Mouse (Mus musculus) embryonic fibroblast, embryonic 13.5 days (primary cell): Measurements from ENCODE around the gene Dnm3.

ENCODE experiments used
- CTCF ChIP-seq: IDR thresholded peaks from 2 replicates; pipeline ENCODE4 v1.5.1; 2011; ENCODE audit warnings: mild to moderate bottlenecking, control low read depth, low read length, moderate library complexity, borderline replicate concordance; ENCODE audit not compliant: insufficient read depth
- POLR2A ChIP-seq: IDR thresholded peaks from 2 replicates; pipeline ENCODE4 v1.6.1; 2011; ENCODE audit warnings: low read depth, mild to moderate bottlenecking, control low read depth, low read length, moderate library complexity

DNA sequence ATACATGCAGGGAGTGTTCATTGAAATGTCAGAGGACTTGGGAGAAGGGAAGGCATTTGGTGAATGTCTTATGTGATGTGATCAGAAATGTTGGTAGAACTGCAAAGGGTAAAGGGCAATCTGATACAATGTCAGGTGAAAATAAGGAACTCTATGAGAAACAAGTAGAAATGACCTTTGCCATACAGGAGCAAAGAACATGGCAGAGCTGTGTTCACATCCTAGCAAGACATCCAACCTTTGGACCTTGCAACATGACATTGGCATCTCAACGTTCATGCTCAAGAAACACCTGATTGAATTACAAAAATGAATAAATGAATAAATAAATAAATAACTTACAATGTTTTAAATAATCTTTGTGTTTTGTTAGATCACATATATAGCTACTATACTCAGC is 37.3 kb upstream of the Dnm3 start:
- TF ChIP-seq POLR2A: no peak
- no peak for TF ChIP-seq CTCF
